Mouse (Mus musculus): ENCODE measurements around the gene Pip4k2b. TPM values are rescaled to one million over a fixed set of nuclear protein-coding genes. Genes with fewer than 3 reads are reported as not detected.

Gene Pip4k2b
- polyA plus RNA-seq, 1 experiment from 2014 or later, result 1.2 TPM

GRCm38 (mm10) chr11:97684766-97685165 lies 59.7 kb downstream of the Pip4k2b start:
- WGBS, result 30% methylated on average over 7 of the region's 7 CpGs
- Histone ChIP-seq H3K4me2 (ENCODE audit: low read depth, low read length) (no peak overlapping the region), H3K36me3 (ENCODE audit: control insufficient read depth, insufficient read depth, low read length) (peaks cover 8% of the 10 kb centered on the region), H3K4me1 (ENCODE audit: control insufficient read depth, insufficient read depth, low read length) (peaks cover 15% of the 10 kb centered on the region), H3K27me3 (ENCODE audit: control insufficient read depth, insufficient read depth, low read length) (no peaks in the 10 kb centered on the region), H3K27ac (ENCODE audit: low read length) (no peak overlapping the region), H3K4me3 (replicated peaks; ENCODE audit: low read length) (no peak overlapping the region), H3K9me3 (replicated peaks; ENCODE audit: control insufficient read depth, low read length) (no peaks in the 10 kb centered on the region), H3K9ac (ENCODE audit: low read length) (no peak overlapping the region)
- ATAC-seq (ENCODE audit: insufficient read depth, low FRiP score), result no peak

DNA sequence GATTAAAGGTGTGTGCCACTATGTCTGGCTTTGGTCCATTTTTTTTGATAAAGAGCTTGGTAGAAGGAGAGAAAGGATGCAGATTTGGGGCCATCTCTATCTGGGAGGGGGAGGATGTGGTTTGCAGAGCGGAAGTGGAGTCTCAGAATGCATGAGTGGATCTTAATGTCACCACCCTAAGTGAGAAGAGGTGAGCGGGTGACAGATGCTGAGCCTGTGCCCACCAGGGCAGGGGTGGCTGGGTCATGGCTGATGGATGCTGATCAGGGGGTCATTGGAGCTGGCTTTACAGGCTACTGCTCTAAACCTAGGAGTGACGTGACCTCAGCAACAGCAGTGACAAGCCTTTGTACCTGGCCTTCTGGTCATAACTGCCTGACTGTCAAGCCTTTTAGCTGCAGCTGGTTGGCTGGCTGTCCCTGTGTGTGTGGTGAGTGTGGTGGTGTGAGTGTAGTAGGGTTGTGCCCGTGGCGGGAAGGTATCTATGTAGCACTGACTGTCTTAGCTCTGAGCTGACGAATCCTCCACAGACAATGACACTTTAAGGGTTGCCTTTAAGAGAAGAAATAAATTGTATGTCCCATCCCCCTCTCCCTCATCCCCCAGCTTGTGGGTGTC lies 60.3 kb downstream of the Pip4k2b start:
- ATAC-seq (ENCODE audit: insufficient read depth, low FRiP score), result no peak
- no peaks in the 10 kb centered on the region for H3K9me3 ChIP-seq (replicated peaks; ENCODE audit: control insufficient read depth, low read length)
- H3K27me3 ChIP-seq (ENCODE audit: control insufficient read depth, insufficient read depth, low read length), result no peaks in the 10 kb centered on the region
- no peak overlapping the region for H3K4me3 ChIP-seq (replicated peaks; ENCODE audit: low read length)
- H3K4me1 ChIP-seq (ENCODE audit: control insufficient read depth, insufficient read depth, low read length), result peaks cover 15% of the 10 kb centered on the region
- H3K36me3 ChIP-seq (ENCODE audit: control insufficient read depth, insufficient read depth, low read length), result peaks cover 7% of the 10 kb centered on the region; the same call in 1 of the 2 replicates
- H3K4me2 ChIP-seq (ENCODE audit: low read depth, low read length), result no peak overlapping the region
- WGBS, result 82% methylated on average over 6 of the region's 6 CpGs
- H3K27ac ChIP-seq (ENCODE audit: low read length), result no peak overlapping the region
- H3K9ac ChIP-seq (ENCODE audit: low read length), result no peak overlapping the region

GRCm38 (mm10) chr11:97682504-97683055 lies 61.9 kb downstream of the Pip4k2b start:
- WGBS, result 72% methylated on average over 6 of the region's 6 CpGs
- ATAC-seq (ENCODE audit: insufficient read depth, low FRiP score), result no peak
- Histone ChIP-seq H3K4me1 (ENCODE audit: control insufficient read depth, insufficient read depth, low read length) (peaks cover 15% of the 10 kb centered on the region), H3K9ac (ENCODE audit: low read length) (no peak overlapping the region), H3K4me3 (replicated peaks; ENCODE audit: low read length) (no peak overlapping the region), H3K27ac (ENCODE audit: low read length) (no peak overlapping the region), H3K4me2 (ENCODE audit: low read depth, low read length) (no peak overlapping the region), H3K9me3 (replicated peaks; ENCODE audit: control insufficient read depth, low read length) (no peaks in the 10 kb centered on the region), H3K36me3 (ENCODE audit: control insufficient read depth, insufficient read depth, low read length) (peaks cover 4% of the 10 kb centered on the region; the same call in 1 of the 2 replicates), H3K27me3 (ENCODE audit: control insufficient read depth, insufficient read depth, low read length) (no peaks in the 10 kb centered on the region)

- Histone ChIP-seq H3K4me1 (ENCODE audit: control insufficient read depth, insufficient read depth, low read length) (0 out of 2 replicates have a peak, but pooled peaks cover 1% of the 10 kb centered on the region), H3K9ac (ENCODE audit: low read length) (no peak overlapping the region), H3K4me3 (replicated peaks; ENCODE audit: low read length) (no peak overlapping the region), H3K27ac (ENCODE audit: low read length) (no peak overlapping the region), H3K9me3 (replicated peaks; ENCODE audit: control insufficient read depth, low read length) (no peaks in the 10 kb centered on the region), H3K27me3 (ENCODE audit: control insufficient read depth, insufficient read depth, low read length) (no peaks in the 10 kb centered on the region), H3K36me3 (ENCODE audit: control insufficient read depth, insufficient read depth, low read length) (peaks cover 8% of the 10 kb centered on the region), H3K4me2 (ENCODE audit: low read depth, low read length) (no peak overlapping the region)
- WGBS, result 76% methylated on average over 12 of the region's 12 CpGs
- no peak for ATAC-seq (ENCODE audit: insufficient read depth, low FRiP score)
These were observed 64.1 kb downstream of the Pip4k2b start for GRCm38 (mm10) chr11:97680430-97680829.

DNA sequence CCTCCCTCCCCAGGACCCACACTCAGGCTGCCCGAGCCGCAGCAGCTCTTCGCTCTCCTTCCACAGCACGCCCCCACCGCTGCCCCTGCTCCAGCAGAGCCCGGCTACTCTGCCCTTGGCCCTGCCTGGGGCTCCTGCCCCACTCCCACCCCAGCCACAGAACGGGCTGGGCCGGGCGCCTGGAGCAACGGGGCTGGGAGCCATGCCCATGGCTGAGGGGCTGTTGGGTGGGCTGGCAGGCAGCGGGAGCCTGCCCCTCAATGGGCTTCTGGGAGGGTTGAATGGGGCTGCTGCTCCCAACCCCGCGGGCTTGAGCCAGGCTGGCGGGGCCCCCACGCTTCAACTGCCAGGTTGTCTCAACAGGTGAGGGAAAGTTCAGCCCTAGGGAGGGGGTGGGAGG lies 66.2 kb downstream of the Pip4k2b start:
- Histone ChIP-seq H3K27ac (ENCODE audit: low read length) (no peak overlapping the region), H3K9ac (ENCODE audit: low read length) (no peak overlapping the region), H3K27me3 (ENCODE audit: control insufficient read depth, insufficient read depth, low read length) (no peaks in the 10 kb centered on the region), H3K9me3 (replicated peaks; ENCODE audit: control insufficient read depth, low read length) (no peaks in the 10 kb centered on the region), H3K4me2 (ENCODE audit: low read depth, low read length) (no peak overlapping the region), H3K4me1 (ENCODE audit: control insufficient read depth, insufficient read depth, low read length) (no peaks in the 10 kb centered on the region), H3K4me3 (replicated peaks; ENCODE audit: low read length) (no peak overlapping the region), H3K36me3 (ENCODE audit: control insufficient read depth, insufficient read depth, low read length) (peaks cover 8% of the 10 kb centered on the region)
- ATAC-seq (ENCODE audit: insufficient read depth, low FRiP score), result no peak
- 80% methylated on average over 15 of the region's 15 CpGs for WGBS

GRCm38 (mm10) chr11:97677842-97678241 lies 66.7 kb downstream of the Pip4k2b start:
- WGBS, result 63% methylated on average over 8 of the region's 8 CpGs
- H3K36me3 ChIP-seq (ENCODE audit: control insufficient read depth, insufficient read depth, low read length), result peaks cover 8% of the 10 kb centered on the region
- no peaks in the 10 kb centered on the region for H3K27me3 ChIP-seq (ENCODE audit: control insufficient read depth, insufficient read depth, low read length)
- no peak overlapping the region for H3K9ac ChIP-seq (ENCODE audit: low read length)
- H3K4me3 ChIP-seq (replicated peaks; ENCODE audit: low read length), result no peak overlapping the region
- H3K4me1 ChIP-seq (ENCODE audit: control insufficient read depth, insufficient read depth, low read length), result no peaks in the 10 kb centered on the region
- no peak for ATAC-seq (ENCODE audit: insufficient read depth, low FRiP score)
- H3K4me2 ChIP-seq (ENCODE audit: low read depth, low read length), result no peak overlapping the region
- no peaks in the 10 kb centered on the region for H3K9me3 ChIP-seq (replicated peaks; ENCODE audit: control insufficient read depth, low read length)
- H3K27ac ChIP-seq (ENCODE audit: low read length), result no peak overlapping the region

- H3K27me3 ChIP-seq (ENCODE audit: control insufficient read depth, insufficient read depth, low read length), result no peaks in the 10 kb centered on the region
- H3K4me3 ChIP-seq (replicated peaks; ENCODE audit: low read length), result no peak overlapping the region
- ATAC-seq (ENCODE audit: insufficient read depth, low FRiP score), result no peak
- 69% methylated on average over 15 of the region's 15 CpGs for WGBS
- peaks cover 8% of the 10 kb centered on the region for H3K36me3 ChIP-seq (ENCODE audit: control insufficient read depth, insufficient read depth, low read length)
- H3K4me2 ChIP-seq (ENCODE audit: low read depth, low read length), result no peak overlapping the region
- H3K27ac ChIP-seq (ENCODE audit: low read length), result no peak overlapping the region
- no peak overlapping the region for H3K9ac ChIP-seq (ENCODE audit: low read length)
- no peaks in the 10 kb centered on the region for H3K4me1 ChIP-seq (ENCODE audit: control insufficient read depth, insufficient read depth, low read length)
- no peaks in the 10 kb centered on the region for H3K9me3 ChIP-seq (replicated peaks; ENCODE audit: control insufficient read depth, low read length)
These were observed 67.1 kb downstream of the Pip4k2b start for GRCm38 (mm10) chr11:97677381-97677780.

DNA sequence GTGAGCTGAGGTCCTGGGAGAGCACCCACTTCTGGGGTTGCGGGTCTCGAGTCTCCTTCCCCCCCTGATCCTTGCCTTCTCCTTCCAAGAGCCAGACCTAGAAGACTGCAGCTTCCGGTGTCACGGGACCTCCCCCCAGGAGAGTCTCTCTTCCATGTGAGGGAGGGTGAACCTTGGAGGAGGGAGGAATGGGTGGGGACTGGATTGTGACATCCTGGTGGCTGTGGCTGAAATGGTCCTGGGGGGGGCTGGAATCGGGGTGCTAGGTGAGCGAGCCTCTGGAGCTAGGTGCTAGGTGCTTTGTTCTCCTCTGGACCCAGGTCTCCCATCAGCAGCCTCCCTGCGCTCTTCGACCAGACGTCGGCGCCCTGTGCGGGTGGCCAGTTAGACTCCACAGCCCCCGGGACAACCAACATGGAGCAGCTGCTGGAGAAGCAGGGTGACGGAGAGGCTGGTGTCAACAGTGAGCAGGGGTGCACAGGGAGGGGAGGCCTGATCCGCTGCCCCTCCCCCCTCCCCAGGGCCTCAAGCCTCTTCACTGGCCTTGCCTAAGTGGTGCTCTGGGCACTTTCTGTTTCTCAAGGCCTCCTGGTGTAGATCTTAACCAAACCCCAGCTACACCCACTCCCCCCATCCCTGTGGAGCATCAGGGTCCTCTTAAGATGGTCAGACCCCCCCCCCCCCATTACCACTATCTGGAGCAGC lies 68.3 kb downstream of the Pip4k2b start:
- Histone ChIP-seq H3K9ac (ENCODE audit: low read length) (0 out of 2 replicates have a peak overlapping the region, but pooled peaks have one; percentile 10), H3K9me3 (replicated peaks; ENCODE audit: control insufficient read depth, low read length) (no peaks in the 10 kb centered on the region), H3K4me2 (ENCODE audit: low read depth, low read length) (no peak overlapping the region), H3K4me1 (ENCODE audit: control insufficient read depth, insufficient read depth, low read length) (no peaks in the 10 kb centered on the region), H3K27ac (ENCODE audit: low read length) (no peak overlapping the region), H3K27me3 (ENCODE audit: control insufficient read depth, insufficient read depth, low read length) (no peaks in the 10 kb centered on the region), H3K36me3 (ENCODE audit: control insufficient read depth, insufficient read depth, low read length) (peaks cover 13% of the 10 kb centered on the region), H3K4me3 (replicated peaks; ENCODE audit: low read length) (no peak overlapping the region)
- no peak for ATAC-seq (ENCODE audit: insufficient read depth, low FRiP score)
- 77% methylated on average over 15 of the region's 15 CpGs for WGBS

GRCm38 (mm10) chr11:97673148-97673547 lies 71.4 kb downstream of the Pip4k2b start:
- H3K9me3 ChIP-seq (replicated peaks; ENCODE audit: control insufficient read depth, low read length), result no peaks in the 10 kb centered on the region
- H3K27ac ChIP-seq (ENCODE audit: low read length), result no peak overlapping the region
- no peak overlapping the region for H3K4me3 ChIP-seq (replicated peaks; ENCODE audit: low read length)
- ATAC-seq (ENCODE audit: insufficient read depth, low FRiP score), result no peak
- H3K36me3 ChIP-seq (ENCODE audit: control insufficient read depth, insufficient read depth, low read length), result peaks cover 9% of the 10 kb centered on the region
- 84% methylated on average over 11 of the region's 11 CpGs for WGBS
- H3K4me2 ChIP-seq (ENCODE audit: low read depth, low read length), result no peak overlapping the region
- no peaks in the 10 kb centered on the region for H3K27me3 ChIP-seq (ENCODE audit: control insufficient read depth, insufficient read depth, low read length)
- H3K9ac ChIP-seq (ENCODE audit: low read length), result no peak overlapping the region
- H3K4me1 ChIP-seq (ENCODE audit: control insufficient read depth, insufficient read depth, low read length), result peaks cover 7% of the 10 kb centered on the region
